Mouse (Mus musculus) embryonic facial prominence, embryonic 15.5 days (tissue): ENCODE measurements around the gene Necab2. TPM values are rescaled to one million over a fixed set of nuclear protein-coding genes. Genes with fewer than 3 reads are reported as not detected.
A peak's percentile ranks its signal among the peaks of the same experiment; 100 is the strongest.

ENCODE experiments used
- ATAC-seq: fragments of 200-750 bp; cut with Nextera tagmentation; 2 replicates; pipeline ENCODE4 v1.8.0; 2017; ENCODE audit warnings: low read depth, moderate TSS enrichment; ENCODE audit not compliant: insufficient number of reproducible peaks, low FRiP score, low TSS enrichment
- H3K27ac ChIP-seq: fragments of 300-500 bp; sonication (generic); replicated peaks from 2 replicates; pipeline ENCODE4 v1.5.1; 2015; ENCODE audit warnings: mild to moderate bottlenecking, inconsistent platforms
- H3K27me3 ChIP-seq: fragments of 300-500 bp; sonication (generic); 2 replicates; pipeline ENCODE4 v1.6.1; 2015; ENCODE audit warnings: inconsistent platforms
- H3K36me3 ChIP-seq: fragments of 300-500 bp; sonication (generic); 2 replicates; pipeline ENCODE4 v1.6.1; 2015; ENCODE audit warnings: mild to moderate bottlenecking, inconsistent platforms
- H3K4me1 ChIP-seq: fragments of 300-500 bp; sonication (generic); 2 replicates; pipeline ENCODE4 v1.6.1; 2015; ENCODE audit warnings: inconsistent platforms
- H3K4me2 ChIP-seq: fragments of 300-500 bp; sonication (generic); replicated peaks from 2 replicates; pipeline ENCODE4 v1.6.1; 2015; ENCODE audit warnings: mild to moderate bottlenecking, inconsistent platforms
- H3K4me3 ChIP-seq: fragments of 300-500 bp; sonication (generic); replicated peaks from 2 replicates; pipeline ENCODE4 v1.5.1; 2015; ENCODE audit warnings: mild to moderate bottlenecking, inconsistent platforms
- H3K9ac ChIP-seq: fragments of 300-500 bp; sonication (generic); 2 replicates; pipeline ENCODE4 v1.6.1; 2015; ENCODE audit warnings: inconsistent platforms
- H3K9me3 ChIP-seq: fragments of 300-500 bp; sonication (generic); replicated peaks from 2 replicates; pipeline ENCODE4 v1.6.1; 2016; ENCODE audit warnings: inconsistent platforms
- WGBS: fragments of 180-500 bp; shearing (Covaris S2); methylation state at CpG from one replicate; pipeline ENCODE4 v1.1.7; 2015; 5-methylcytosine and 5-hydroxymethylcytosine counted together
- polyA plus RNA-seq: library from polyadenylated mRNA; unstranded; fragments of >200 nt; fragmentation: Nextera tagmentation; extraction: Ambion mirVana; gene quantifications from 2 replicates; pipeline ENCODE4 v1.2.1, GENCODE M21; 2015

Necab2 gene
- polyA plus RNA-seq, 1 experiment from 2014 or later, result 4.7 TPM

DNA sequence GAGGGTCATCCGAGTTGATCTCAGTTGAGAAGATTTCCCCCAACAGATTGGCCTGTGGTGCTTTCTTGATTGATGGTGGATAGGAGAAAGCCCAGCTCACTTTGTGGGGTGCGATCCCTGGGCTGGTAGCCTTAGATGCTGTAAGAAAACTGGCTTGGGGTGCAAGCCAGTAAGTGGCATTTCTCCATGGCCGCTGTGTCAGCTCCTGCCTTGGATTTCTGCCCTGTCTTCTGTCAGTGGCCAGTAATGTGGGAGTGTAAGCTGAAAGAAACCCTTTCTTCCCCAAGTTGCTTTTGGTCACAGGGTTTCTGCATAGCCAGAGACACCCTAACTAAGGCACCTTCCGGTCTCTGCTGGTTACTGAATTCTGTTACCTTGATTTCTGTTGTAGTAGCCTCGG is 9.5 kb downstream of the Necab2 start:
- H3K27ac ChIP-seq, result no peak overlapping the region
- no peaks in the 10 kb centered on the region for H3K9me3 ChIP-seq
- no peak overlapping the region for H3K9ac ChIP-seq
- H3K4me1 ChIP-seq, result 0 out of 2 replicates have a peak, but pooled peaks cover 4% of the 10 kb centered on the region
- no peak overlapping the region for H3K4me3 ChIP-seq
- no peak overlapping the region for H3K4me2 ChIP-seq
- no peak for ATAC-seq
- H3K27me3 ChIP-seq, result no peaks in the 10 kb centered on the region
- no peaks in the 10 kb centered on the region for H3K36me3 ChIP-seq
- WGBS, result 82% methylated on average over 5 of the region's 5 CpGs

DNA sequence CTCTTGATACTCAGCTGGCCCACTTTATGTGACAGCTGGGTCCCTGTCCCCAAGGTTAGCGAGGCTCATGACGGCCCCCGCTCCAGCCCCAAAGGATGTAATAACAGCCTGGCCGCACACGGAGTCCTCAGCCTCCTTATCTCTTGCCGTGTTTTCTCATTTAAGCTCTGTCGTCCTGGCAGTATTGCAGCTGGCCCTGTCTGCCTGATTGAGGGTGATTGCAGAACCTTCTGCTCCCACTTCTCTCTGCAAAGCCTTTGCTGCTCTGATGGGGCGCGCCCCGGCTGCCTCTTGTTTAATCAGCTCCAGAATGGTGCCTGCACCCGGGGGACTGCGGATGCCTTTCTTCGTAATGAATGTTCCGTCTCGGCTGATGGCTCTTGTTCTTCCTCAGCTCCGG is 13.2 kb downstream of the Necab2 start:
- no peak overlapping the region for H3K4me2 ChIP-seq
- no peak overlapping the region for H3K27ac ChIP-seq
- H3K4me1 ChIP-seq, result 0 out of 2 replicates have a peak, but pooled peaks cover 9% of the 10 kb centered on the region
- H3K36me3 ChIP-seq, result no peaks in the 10 kb centered on the region
- H3K27me3 ChIP-seq, result peaks cover 3% of the 10 kb centered on the region
- no peak overlapping the region for H3K9ac ChIP-seq
- H3K9me3 ChIP-seq, result no peaks in the 10 kb centered on the region
- no peak overlapping the region for H3K4me3 ChIP-seq
- WGBS, result 50% methylated on average over 16 of the region's 16 CpGs
- ATAC-seq, result no peak

DNA sequence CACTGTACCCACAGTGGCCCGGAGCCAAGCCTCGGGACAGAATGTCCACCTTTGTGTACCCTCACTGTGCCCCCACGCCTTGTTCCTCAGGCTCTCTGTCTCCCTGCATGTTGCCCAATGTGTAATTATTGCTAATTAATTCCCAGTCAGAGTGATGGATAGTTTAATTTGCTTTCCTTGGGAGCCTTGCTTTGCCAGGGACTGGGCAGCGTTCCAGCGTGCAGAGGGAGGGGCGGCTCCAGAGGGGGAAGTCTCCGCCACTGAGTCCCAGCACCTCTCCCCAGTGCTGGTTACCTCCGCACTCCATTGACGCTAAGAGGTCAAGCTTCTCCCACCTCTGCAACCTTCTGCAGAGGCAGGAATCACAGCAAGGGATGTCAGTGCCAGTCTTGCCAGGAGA is 14.8 kb downstream of the Necab2 start:
- peaks cover 24% of the 10 kb centered on the region for H3K4me1 ChIP-seq
- H3K36me3 ChIP-seq, result no peaks in the 10 kb centered on the region
- peaks cover 18% of the 10 kb centered on the region for H3K27me3 ChIP-seq
- WGBS, result 79% methylated on average over 9 of the region's 9 CpGs
- H3K9ac ChIP-seq, result no peak overlapping the region
- ATAC-seq, result no peak
- H3K27ac ChIP-seq, result no peak overlapping the region
- H3K4me2 ChIP-seq, result no peak overlapping the region
- H3K9me3 ChIP-seq, result no peaks in the 10 kb centered on the region
- no peak overlapping the region for H3K4me3 ChIP-seq

- Histone ChIP-seq H3K4me1 (peaks cover 26% of the 10 kb centered on the region), H3K27me3 (peaks cover 23% of the 10 kb centered on the region), H3K9me3 (no peaks in the 10 kb centered on the region), H3K4me3 (no peak overlapping the region), H3K4me2 (no peak overlapping the region), H3K27ac (no peak overlapping the region), H3K9ac (no peak overlapping the region), H3K36me3 (no peaks in the 10 kb centered on the region)
- no peak for ATAC-seq
- 54% methylated on average over 7 of the region's 7 CpGs for WGBS
Measured at GRCm38 (mm10) chr8:119463709-119464108, 17.2 kb downstream of the Necab2 start.

DNA sequence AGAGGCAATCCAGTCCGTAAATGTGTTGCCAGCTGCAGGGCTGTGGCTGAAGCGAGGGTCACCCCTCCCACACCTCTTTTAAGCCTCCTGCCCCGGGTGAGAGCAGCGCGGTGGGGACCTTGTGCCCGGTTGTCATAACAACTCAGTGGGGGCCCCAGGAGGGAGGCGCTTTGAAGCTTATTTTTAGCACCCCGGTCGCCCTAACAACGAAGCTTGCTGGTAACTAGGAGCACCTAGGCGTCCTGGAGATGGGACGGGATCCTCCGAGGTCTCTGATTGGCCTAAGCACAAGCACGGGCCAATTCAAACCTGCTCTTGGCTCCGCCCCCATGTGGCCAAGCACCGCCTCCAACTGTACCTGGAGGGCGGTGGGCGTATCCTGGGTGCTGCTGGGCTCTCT is 19.6 kb downstream of the Necab2 start:
- ATAC-seq, result peak; percentile 65
- Histone ChIP-seq H3K9me3 (no peaks in the 10 kb centered on the region), H3K9ac (no peak overlapping the region), H3K4me3 (no peak overlapping the region), H3K27ac (no peak overlapping the region), H3K4me1 (peaks cover 22% of the 10 kb centered on the region), H3K4me2 (peak overlapping the region; percentile 32), H3K36me3 (no peaks in the 10 kb centered on the region), H3K27me3 (peaks cover 23% of the 10 kb centered on the region)
- WGBS, result 3% methylated on average over 18 of the region's 18 CpGs

DNA sequence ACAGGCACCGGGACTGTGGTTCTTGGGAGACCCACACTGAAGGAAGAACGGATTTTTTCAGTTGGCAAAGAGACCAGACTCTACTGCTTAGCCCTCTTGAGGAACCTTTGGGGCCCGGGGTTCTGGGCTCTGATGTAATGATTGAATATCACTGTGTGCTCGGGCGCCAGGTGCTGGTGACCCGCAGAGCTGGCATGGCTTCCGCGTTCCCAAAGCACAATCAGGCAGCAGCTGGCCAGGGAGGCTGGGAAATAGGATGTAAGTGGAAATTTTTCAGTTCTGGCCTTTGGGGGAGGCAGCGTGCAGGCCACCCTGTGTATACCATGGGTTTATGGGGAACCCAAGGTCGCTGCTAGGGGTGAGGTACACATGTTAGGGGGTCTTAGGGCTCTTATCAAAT is 20.3 kb downstream of the Necab2 start:
- WGBS, result 75% methylated on average over 10 of the region's 10 CpGs
- no peak overlapping the region for H3K9ac ChIP-seq
- H3K4me2 ChIP-seq, result no peak overlapping the region
- ATAC-seq, result no peak
- H3K4me1 ChIP-seq, result peaks cover 22% of the 10 kb centered on the region
- no peak overlapping the region for H3K27ac ChIP-seq
- no peaks in the 10 kb centered on the region for H3K36me3 ChIP-seq
- H3K27me3 ChIP-seq, result peaks cover 23% of the 10 kb centered on the region
- H3K9me3 ChIP-seq, result no peaks in the 10 kb centered on the region
- H3K4me3 ChIP-seq, result no peak overlapping the region

- H3K4me2 ChIP-seq, result no peak overlapping the region
- H3K27ac ChIP-seq, result no peak overlapping the region
- peaks cover 23% of the 10 kb centered on the region for H3K27me3 ChIP-seq
- 86% methylated on average over 8 of the region's 8 CpGs for WGBS
- H3K9me3 ChIP-seq, result no peaks in the 10 kb centered on the region
- H3K9ac ChIP-seq, result no peak overlapping the region
- H3K36me3 ChIP-seq, result no peaks in the 10 kb centered on the region
- H3K4me1 ChIP-seq, result peaks cover 22% of the 10 kb centered on the region
- no peak overlapping the region for H3K4me3 ChIP-seq
- no peak for ATAC-seq
Measured at GRCm38 (mm10) chr8:119468091-119468490, 21.6 kb downstream of the Necab2 start.

DNA sequence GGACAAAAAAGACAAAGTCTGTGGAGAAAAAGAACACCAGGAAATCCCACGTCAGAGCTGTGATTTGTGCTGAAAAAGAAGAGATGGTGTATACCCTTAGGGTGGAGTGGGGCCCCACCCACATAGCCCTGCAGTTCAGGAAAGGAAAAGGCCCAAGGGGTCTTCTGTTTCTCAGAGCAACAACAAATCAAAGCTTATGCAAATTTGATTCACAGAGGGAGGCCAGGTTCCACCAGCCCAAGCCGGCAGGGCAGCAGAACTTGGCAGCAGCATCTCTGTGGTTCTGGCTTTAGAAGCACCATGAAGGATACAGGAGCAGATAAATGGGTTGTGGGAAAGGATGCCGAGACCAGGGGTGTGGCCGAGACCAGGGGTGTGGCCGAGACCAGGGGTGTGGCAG is 32.2 kb downstream of the Necab2 start:
- no peak overlapping the region for H3K4me2 ChIP-seq
- 16% methylated on average over 5 of the region's 5 CpGs for WGBS
- H3K27me3 ChIP-seq, result no peaks in the 10 kb centered on the region
- no peak for ATAC-seq
- no peak overlapping the region for H3K9ac ChIP-seq
- H3K4me1 ChIP-seq, result no peaks in the 10 kb centered on the region
- no peak overlapping the region for H3K4me3 ChIP-seq
- H3K27ac ChIP-seq, result no peak overlapping the region
- H3K36me3 ChIP-seq, result no peaks in the 10 kb centered on the region
- no peaks in the 10 kb centered on the region for H3K9me3 ChIP-seq

DNA sequence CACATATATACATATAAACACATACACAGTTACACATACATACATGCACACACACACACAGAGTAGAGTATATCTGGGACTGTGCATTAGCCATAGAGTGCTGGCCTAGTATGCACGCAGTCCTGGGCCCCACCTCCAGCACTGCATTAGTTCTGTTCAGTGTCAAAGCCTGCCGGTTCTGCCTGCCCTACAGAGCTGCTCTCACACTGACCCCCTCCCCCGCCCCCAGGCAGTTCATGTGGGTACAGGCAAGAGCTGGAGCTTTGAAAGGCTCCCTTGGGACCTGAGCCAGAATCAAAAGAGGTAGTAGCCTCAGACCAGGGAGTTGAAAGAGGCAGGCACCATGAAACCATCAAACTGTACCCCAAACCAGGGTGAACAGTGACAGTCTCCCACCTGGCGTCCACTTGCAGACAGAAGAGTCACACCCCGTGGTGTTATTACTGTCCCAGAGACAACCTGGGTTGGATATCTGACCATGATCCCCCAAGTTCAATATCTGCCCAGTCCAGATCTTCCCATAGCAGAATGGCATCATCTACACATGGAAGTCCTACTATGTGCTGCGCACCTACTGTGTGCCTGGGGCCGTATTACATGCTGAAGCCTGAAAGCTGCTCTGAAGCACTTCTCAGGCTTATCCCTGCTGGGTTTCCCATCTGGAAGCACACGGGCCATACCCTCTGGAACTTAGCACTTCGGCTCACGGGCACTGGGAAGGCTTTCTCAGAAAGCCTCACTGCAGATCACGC is 37.8 kb downstream of the Necab2 start:
- ATAC-seq, result 0 out of 2 replicates have a peak, but pooled peaks have one; percentile 36
- H3K36me3 ChIP-seq, result no peaks in the 10 kb centered on the region
- no peak overlapping the region for H3K9ac ChIP-seq
- H3K27me3 ChIP-seq, result no peaks in the 10 kb centered on the region
- 80% methylated on average over 11 of the region's 11 CpGs for WGBS
- no peak overlapping the region for H3K27ac ChIP-seq
- H3K9me3 ChIP-seq, result no peaks in the 10 kb centered on the region
- no peaks in the 10 kb centered on the region for H3K4me1 ChIP-seq
- H3K4me2 ChIP-seq, result no peak overlapping the region
- H3K4me3 ChIP-seq, result no peak overlapping the region

- no peak overlapping the region for H3K4me2 ChIP-seq
- no peak overlapping the region for H3K27ac ChIP-seq
- H3K9ac ChIP-seq, result no peak overlapping the region
- H3K9me3 ChIP-seq, result no peaks in the 10 kb centered on the region
- H3K4me3 ChIP-seq, result no peak overlapping the region
- H3K4me1 ChIP-seq, result peaks cover 8% of the 10 kb centered on the region; the same call in 1 of the 2 replicates
- H3K27me3 ChIP-seq, result no peaks in the 10 kb centered on the region
- ATAC-seq, result no peak
- no peaks in the 10 kb centered on the region for H3K36me3 ChIP-seq
- WGBS, result 71% methylated on average over 7 of the region's 7 CpGs
Measured at GRCm38 (mm10) chr8:119487093-119487492, 40.6 kb downstream of the Necab2 start.

GRCm38 (mm10) chr8:119496848-119497247 is 50.3 kb downstream of the Necab2 start:
- Histone ChIP-seq H3K4me3 (no peak overlapping the region), H3K36me3 (no peaks in the 10 kb centered on the region), H3K27ac (no peak overlapping the region), H3K9me3 (no peaks in the 10 kb centered on the region), H3K4me1 (no peaks in the 10 kb centered on the region), H3K4me2 (no peak overlapping the region), H3K27me3 (no peaks in the 10 kb centered on the region), H3K9ac (no peak overlapping the region)
- WGBS, result 26% methylated on average over 6 of the region's 6 CpGs
- ATAC-seq, result no peak

DNA sequence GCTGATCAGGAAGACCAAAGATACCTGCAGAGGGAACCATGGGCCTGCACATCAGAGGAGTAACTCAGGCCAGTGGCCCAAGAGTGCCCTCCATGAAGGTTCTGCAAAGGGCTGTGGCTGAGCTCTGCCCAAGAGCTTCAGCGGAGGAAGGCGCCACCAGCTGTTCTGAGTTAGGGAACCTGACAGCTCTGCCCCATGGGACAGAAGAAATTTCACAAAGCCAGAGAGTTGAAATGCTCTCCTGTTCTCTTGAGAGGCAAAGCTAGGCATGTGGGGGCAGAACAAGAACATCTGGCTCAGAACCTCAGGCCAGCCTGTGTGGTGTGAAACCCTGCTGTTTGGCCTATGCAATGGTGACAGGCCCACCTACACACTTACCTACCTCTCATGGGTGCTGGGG is 53.3 kb downstream of the Necab2 start:
- Histone ChIP-seq H3K4me2 (no peak overlapping the region), H3K27me3 (no peaks in the 10 kb centered on the region), H3K27ac (no peak overlapping the region), H3K4me3 (no peak overlapping the region), H3K36me3 (no peaks in the 10 kb centered on the region), H3K9me3 (no peaks in the 10 kb centered on the region), H3K9ac (no peak overlapping the region), H3K4me1 (no peaks in the 10 kb centered on the region)
- no peak for ATAC-seq
- 65% methylated on average over 2 of the region's 2 CpGs for WGBS
